Mouse (Mus musculus) myocyte (in vitro differentiated cells): ENCODE measurements around the gene Epx.

Experiments
- MAX ChIP-seq: IDR thresholded peaks from one replicate; pipeline ENCODE4 v1.6.1; 2011; ENCODE audit warnings: low read depth, mild to moderate bottlenecking, control low read depth
- MYOD1 ChIP-seq, 3 experiments: IDR thresholded peaks; one replicate each; pipeline ENCODE4 v1.6.1; 2011; ENCODE audit warnings: control low read depth in 2 of 3, low read depth in 2 of 3, mild to moderate bottlenecking in 2 of 3, moderate library complexity in 1 of 3; ENCODE audit not compliant: insufficient read length in 2 of 3, control insufficient read depth in 1 of 3
- POLR2A ChIP-seq: IDR thresholded peaks from one replicate; pipeline ENCODE4 v1.6.1; 2011; ENCODE audit warnings: low read depth, mild to moderate bottlenecking, control low read depth, moderate library complexity; ENCODE audit not compliant: insufficient read length
- POLR2AphosphoS2 ChIP-seq: IDR thresholded peaks from one replicate; pipeline ENCODE4 v1.6.1; 2011; ENCODE audit warnings: low read depth, control low read depth; ENCODE audit not compliant: insufficient read length
- TCF3 ChIP-seq: IDR thresholded peaks from one replicate; pipeline ENCODE4 v1.6.1; 2011; ENCODE audit warnings: low read depth, control low read depth; ENCODE audit not compliant: insufficient read length
- USF1 ChIP-seq: IDR thresholded peaks from one replicate; pipeline ENCODE4 v1.6.1; 2011; ENCODE audit warnings: low read depth, mild to moderate bottlenecking, control low read depth, moderate library complexity

GRCm38 (mm10) chr11:87853597-87853954 is 21.8 kb downstream of the Epx start:
- TF ChIP-seq POLR2A (no peak), USF1 (no peak), POLR2AphosphoS2 (no peak), MAX (no peak), TCF3 (no peak), MYOD1 (IDR thresholded peaks at IDR 0.05; ENCODE audit: control insufficient read depth in 1 of 3, insufficient read length in 2 of 3, low read depth in 2 of 3) (no peak)
